Mouse (Mus musculus): Measurements from ENCODE around the gene Olfr494. TPM values are rescaled to one million over a fixed set of nuclear protein-coding genes. Genes with fewer than 3 reads are reported as not detected.

Olfr494 gene
- not detected in 2 replicates for polyA plus RNA-seq (2015; fragmentation: Nextera tagmentation; extraction: Ambion mirVana)

DNA sequence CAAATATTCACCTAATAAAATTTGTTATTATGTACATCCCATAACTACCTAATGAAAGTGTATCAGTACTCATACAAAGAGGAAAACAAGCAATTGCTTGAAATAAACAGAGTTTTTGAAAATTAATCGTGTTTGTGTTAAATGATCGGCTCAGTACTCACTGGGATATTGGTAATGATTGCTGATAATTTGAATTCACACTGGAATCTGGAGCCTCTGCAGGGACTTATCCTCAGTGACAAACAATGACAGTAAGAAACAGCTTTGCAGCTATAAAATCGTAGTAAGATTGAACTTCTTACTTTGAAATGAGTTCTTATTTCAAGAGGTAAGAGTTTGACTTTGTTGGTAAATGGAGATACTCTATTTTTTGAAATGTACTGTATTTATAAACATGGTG lies at the start of gene Olfr494:
Gene Olfr494, plus strand, starts transcription at position 301 of the 400 bp plus-strand sequence.
- 83% methylated on average over 3 of the region's 3 CpGs for WGBS
- Histone ChIP-seq H3K9ac (no peak within 1 kb of the TSS), H3K27ac (no peak within 1 kb of the TSS), H3K4me3 (no peak within 1 kb of the TSS), H3K9me3 (no peaks in the 10 kb centered on the region), H3K27me3 (replicated peaks) (no peaks in the 10 kb centered on the region), H3K4me2 (no peak within 1 kb of the TSS), H3K36me3 (replicated peaks) (no peaks in the 10 kb centered on the region), H3K4me1 (no peaks in the 10 kb centered on the region)
- no peak for ATAC-seq (replicated peaks)

DNA sequence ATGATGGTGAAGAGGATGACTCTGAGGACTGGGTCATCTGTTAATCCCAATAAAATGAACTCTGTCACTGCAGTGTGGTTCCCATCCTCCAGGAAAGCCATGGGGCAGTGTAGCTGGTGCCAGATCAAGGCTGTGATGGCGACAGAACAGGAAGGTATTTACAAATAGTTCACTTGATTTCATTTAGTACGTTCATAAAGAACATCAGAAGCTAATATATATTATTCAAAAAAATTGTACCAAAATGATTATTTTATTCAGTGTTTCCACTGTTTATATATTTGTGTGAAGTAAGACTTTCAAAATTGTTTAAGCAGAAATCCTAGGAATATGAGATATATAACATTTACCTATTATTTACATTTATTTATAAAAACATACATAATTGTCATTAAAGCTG lies 41.6 kb upstream of the Olfr494 start, which contains the start of gene Olfr492:
Gene Olfr492, minus strand, starts transcription at position 101 of the 400 bp plus-strand sequence.
- no peak within 1 kb of the TSS for H3K27ac ChIP-seq
- WGBS: 94% methylated on average over 2 of the region's 2 CpGs
- no peaks in the 10 kb centered on the region for H3K36me3 ChIP-seq (replicated peaks)
- no peak within 1 kb of the TSS for H3K9ac ChIP-seq
- H3K4me3 ChIP-seq: no peak within 1 kb of the TSS
- ATAC-seq (replicated peaks): no peak
- no peak within 1 kb of the TSS for H3K4me2 ChIP-seq
- H3K4me1 ChIP-seq: no peaks in the 10 kb centered on the region
- no peaks in the 10 kb centered on the region for H3K9me3 ChIP-seq
- no peaks in the 10 kb centered on the region for H3K27me3 ChIP-seq (replicated peaks)

DNA sequence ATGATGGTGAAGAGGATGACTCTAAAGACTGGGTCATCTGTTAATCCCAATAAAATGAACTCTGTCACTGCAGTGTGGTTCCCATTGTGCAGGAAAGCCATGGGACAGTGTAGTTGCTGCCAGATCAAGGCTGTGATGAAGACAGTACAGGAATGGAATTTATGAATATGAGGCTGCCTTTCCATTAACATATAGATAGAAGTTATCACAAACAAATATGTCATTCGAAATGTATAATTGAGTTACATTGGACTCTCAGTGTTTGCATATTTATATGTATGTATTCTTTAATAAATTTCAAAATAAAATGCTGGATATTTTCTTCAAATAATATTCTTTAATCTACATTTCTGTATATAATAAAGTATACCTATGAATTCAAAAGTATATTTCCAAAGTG lies 18.3 kb upstream of the Olfr494 start, which contains the start of gene Olfr493:
Gene Olfr493, minus strand, starts transcription at position 101 of the 400 bp plus-strand sequence.
- ATAC-seq (replicated peaks): no peak
- Histone ChIP-seq H3K4me3 (no peak within 1 kb of the TSS), H3K9ac (no peak within 1 kb of the TSS), H3K4me2 (no peak within 1 kb of the TSS), H3K4me1 (no peaks in the 10 kb centered on the region), H3K27me3 (replicated peaks) (no peaks in the 10 kb centered on the region), H3K36me3 (replicated peaks) (no peaks in the 10 kb centered on the region), H3K9me3 (no peaks in the 10 kb centered on the region), H3K27ac (no peak within 1 kb of the TSS)
- 78% methylated on average over 1 of the region's 1 CpGs for WGBS

DNA sequence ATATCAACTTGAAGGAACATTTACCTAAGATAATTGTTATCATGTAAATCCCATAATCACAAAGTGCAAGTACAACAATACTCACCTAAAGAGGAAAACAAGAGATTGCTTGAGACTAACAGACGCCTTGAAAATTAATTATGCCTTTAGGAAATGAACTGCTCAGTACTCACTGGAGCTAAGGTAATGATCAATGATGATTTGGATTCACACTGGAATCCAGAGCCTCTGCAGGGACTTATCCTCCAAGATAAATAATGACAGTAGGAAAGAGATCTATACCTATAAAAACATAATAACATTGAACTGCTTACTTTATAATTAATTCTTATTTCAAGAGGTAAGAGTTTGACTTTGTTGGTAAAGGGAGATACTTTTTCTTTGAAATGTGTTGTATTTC lies 27.7 kb downstream of the Olfr494 start, which contains the start of gene Olfr495:
Gene Olfr495, plus strand, starts transcription at position 301 of the 400 bp plus-strand sequence.
- Histone ChIP-seq H3K9me3 (no peaks in the 10 kb centered on the region), H3K27me3 (replicated peaks) (no peaks in the 10 kb centered on the region), H3K9ac (no peak within 1 kb of the TSS), H3K27ac (no peak within 1 kb of the TSS), H3K4me3 (no peak within 1 kb of the TSS), H3K36me3 (replicated peaks) (no peaks in the 10 kb centered on the region), H3K4me2 (no peak within 1 kb of the TSS), H3K4me1 (no peaks in the 10 kb centered on the region)
- WGBS: 79% methylated on average over 1 of the region's 1 CpGs
- no peak for ATAC-seq (replicated peaks)

Other genes with a start within 250 kb of the Olfr494 start
- not detected in 2 replicates for gene Olfr484, start 237.9 kb upstream of the Olfr494 start, polyA plus RNA-seq (2015; fragmentation: Nextera tagmentation; extraction: Ambion mirVana)
- not detected in 2 replicates for gene Olfr485, start 205.5 kb upstream of the Olfr494 start, polyA plus RNA-seq (2015; fragmentation: Nextera tagmentation; extraction: Ambion mirVana)
- not detected in 2 replicates for gene Olfr486, start 192.6 kb upstream of the Olfr494 start, polyA plus RNA-seq (2015; fragmentation: Nextera tagmentation; extraction: Ambion mirVana)
- gene Olfr487, start 150.7 kb upstream of the Olfr494 start, polyA plus RNA-seq (2015; fragmentation: Nextera tagmentation; extraction: Ambion mirVana): not detected in 2 replicates
- not detected in 2 replicates for gene Olfr488, start 107.0 kb upstream of the Olfr494 start, polyA plus RNA-seq (2015; fragmentation: Nextera tagmentation; extraction: Ambion mirVana)
- not detected in 2 replicates for gene Olfr490, start 76.4 kb upstream of the Olfr494 start, polyA plus RNA-seq (2015; fragmentation: Nextera tagmentation; extraction: Ambion mirVana)
- not detected in 2 replicates for gene Olfr491, start 51.9 kb upstream of the Olfr494 start, polyA plus RNA-seq (2015; fragmentation: Nextera tagmentation; extraction: Ambion mirVana)
- not detected in 2 replicates for gene Olfr492, start 41.7 kb upstream of the Olfr494 start, polyA plus RNA-seq (2015; fragmentation: Nextera tagmentation; extraction: Ambion mirVana)
- not detected in 2 replicates for gene Olfr493, start 18.4 kb upstream of the Olfr494 start, polyA plus RNA-seq (2015; fragmentation: Nextera tagmentation; extraction: Ambion mirVana)
- not detected in 2 replicates for gene Olfr495, start 27.8 kb downstream of the Olfr494 start, polyA plus RNA-seq (2015; fragmentation: Nextera tagmentation; extraction: Ambion mirVana)
- gene Olfr497, start 55.1 kb downstream of the Olfr494 start, polyA plus RNA-seq (2015; fragmentation: Nextera tagmentation; extraction: Ambion mirVana): not detected in 2 replicates
- not detected in 2 replicates for gene Olfr498, start 100.0 kb downstream of the Olfr494 start, polyA plus RNA-seq (2015; fragmentation: Nextera tagmentation; extraction: Ambion mirVana)
- gene Olfr502, start 159.7 kb downstream of the Olfr494 start, polyA plus RNA-seq (2015; fragmentation: Nextera tagmentation; extraction: Ambion mirVana): not detected in 2 replicates
- not detected in 2 replicates for gene Olfr503, start 179.2 kb downstream of the Olfr494 start, polyA plus RNA-seq (2015; fragmentation: Nextera tagmentation; extraction: Ambion mirVana)
- gene Olfr504, start 200.5 kb downstream of the Olfr494 start, polyA plus RNA-seq (2015; fragmentation: Nextera tagmentation; extraction: Ambion mirVana): not detected in 2 replicates
- gene Olfr506, start 245.5 kb downstream of the Olfr494 start, polyA plus RNA-seq (2015; fragmentation: Nextera tagmentation; extraction: Ambion mirVana): not detected in 2 replicates